Mouse (Mus musculus) heart, postnatal 25 days (tissue): ENCODE results near the gene Hist2h3c2. TPM values are rescaled to one million over a fixed set of nuclear protein-coding genes. Genes with fewer than 3 reads are reported as not detected.
"Not testable (repeated sequence)": the region's sequence is repeated elsewhere in the genome, so short reads cannot be mapped to it uniquely, and the experiment has no call there.

Source experiments
- DNase-seq: peaks from one replicate; pipeline ENCODE4 v3.0.0; 2022; ENCODE audit warnings: low spot score
- intact Hi-C: fragments of 180-260 bp; cut with DNase I; formaldehyde crosslinking; loops from one replicate; pipeline ENCODE4 v1.15.1; 2025
- total RNA-seq, 2 experiments: library from RNA; stranded (reverse); gene quantifications; 2 replicates each; pipeline ENCODE4 v1.2.3; 2021

Gene Hist2h3c2
- total RNA-seq, 2 experiments from 2014 or later = 9.3 to 10.4 TPM

DNA sequence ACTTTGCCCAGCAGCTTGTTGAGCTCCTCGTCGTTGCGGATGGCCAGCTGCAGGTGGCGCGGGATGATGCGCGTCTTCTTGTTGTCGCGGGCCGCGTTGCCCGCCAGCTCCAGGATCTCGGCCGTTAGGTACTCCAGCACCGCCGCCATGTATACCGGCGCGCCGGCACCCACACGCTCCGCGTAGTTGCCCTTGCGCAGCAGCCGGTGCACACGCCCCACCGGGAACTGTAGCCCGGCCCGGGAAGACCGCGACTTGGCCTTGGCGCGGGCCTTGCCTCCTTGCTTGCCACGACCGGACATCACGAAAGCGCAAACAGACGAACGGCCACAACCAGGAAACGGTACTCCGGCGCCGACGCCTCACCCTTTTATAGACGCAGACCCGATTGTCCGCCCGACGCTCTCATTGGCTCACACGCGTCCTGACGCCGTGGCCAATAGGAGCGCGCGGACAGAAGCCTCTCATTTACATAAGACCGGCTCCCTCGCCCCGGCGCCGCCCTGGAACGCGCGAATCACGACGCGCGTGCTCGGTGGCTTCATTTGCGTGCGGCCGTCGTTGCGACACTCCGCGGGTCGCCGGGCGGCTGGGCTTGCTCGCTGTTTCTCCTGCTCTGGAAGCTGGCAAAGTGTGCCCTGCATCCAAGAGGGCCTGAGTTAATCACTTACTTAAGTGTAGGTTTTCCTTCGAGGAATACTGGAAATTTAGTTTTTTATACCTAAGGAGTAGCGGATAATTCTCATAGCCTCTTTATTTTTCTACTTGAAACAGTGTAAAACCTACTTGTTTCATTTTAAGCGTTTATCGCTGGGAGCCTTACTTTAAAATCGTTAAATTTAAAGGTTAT is 1.2 kb upstream of the Hist2h3c2 start, which contains the start of gene Hist2h2aa2:
Hist2h2aa2 (minus strand) TSS at position 328 of the 850 bp plus-strand sequence.
- intact Hi-C loops = loop anchor here (2.0 kb wide), 1 partner anchor 23 kb away; the partner anchor contains the start of gene Hist2h4
- DNase-seq = peak; percentile 94

DNA sequence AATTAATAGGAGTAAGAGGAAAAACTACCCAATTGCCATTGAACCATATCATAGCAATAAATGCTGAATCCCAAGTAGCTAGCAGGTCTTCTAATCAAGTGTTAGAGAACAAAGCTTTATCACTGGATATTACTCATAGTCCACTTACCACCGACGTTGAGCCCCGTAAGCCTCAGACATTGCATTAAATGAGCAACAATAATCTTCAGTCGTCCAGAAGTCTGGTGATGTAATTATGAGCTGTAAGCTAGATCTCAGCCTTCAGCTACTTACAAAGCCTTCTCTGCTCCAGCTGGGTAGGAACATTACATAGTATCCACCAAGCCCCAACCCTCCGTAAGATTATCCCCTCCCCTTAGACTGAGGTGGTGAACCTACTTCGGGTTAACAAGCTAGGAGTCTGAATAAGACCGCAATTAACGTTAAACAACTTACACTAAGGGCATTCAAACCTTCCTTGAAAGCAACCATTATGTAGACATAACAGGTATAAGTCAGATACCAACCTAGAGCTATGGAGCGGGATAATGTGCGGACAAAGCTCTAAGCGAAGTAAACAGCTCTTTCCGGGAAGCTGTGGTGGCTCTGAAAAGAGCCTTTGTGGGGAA is 919 bp downstream of the Hist2h3c2 start:
- intact Hi-C loops = no loop called here

DNA sequence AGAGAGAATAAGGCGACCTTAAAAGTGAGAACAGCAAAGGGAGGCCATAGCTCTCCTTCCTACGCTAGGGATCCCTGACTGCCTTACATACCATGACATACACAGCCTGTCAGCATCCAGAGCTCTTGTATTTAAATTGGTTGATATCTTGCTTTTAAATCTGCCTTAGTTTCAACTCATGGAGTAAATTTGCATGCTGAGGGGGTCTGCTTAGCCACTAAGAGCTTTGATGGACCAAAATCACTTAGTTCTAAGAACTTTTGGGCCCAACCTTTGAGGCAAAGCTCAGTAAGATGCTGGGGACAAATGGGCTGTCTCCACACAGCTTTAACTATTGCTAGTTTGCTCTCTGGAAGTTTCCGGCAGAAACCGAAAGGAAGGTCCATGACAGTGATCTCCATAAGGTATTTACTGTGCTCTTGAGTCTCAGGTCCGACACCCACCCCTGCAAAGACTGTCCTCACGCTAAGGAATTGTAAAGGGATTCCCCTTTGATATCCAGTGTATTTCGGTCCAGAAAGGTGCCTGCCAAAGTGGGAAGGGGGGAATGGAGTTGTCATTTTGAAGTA is 1.5 kb downstream of the Hist2h3c2 start:
- no peak for DNase-seq
- intact Hi-C loops = no loop called here

More for the DNA sequence above, 919 bp downstream of the Hist2h3c2 start:
- no peak for DNase-seq

DNA sequence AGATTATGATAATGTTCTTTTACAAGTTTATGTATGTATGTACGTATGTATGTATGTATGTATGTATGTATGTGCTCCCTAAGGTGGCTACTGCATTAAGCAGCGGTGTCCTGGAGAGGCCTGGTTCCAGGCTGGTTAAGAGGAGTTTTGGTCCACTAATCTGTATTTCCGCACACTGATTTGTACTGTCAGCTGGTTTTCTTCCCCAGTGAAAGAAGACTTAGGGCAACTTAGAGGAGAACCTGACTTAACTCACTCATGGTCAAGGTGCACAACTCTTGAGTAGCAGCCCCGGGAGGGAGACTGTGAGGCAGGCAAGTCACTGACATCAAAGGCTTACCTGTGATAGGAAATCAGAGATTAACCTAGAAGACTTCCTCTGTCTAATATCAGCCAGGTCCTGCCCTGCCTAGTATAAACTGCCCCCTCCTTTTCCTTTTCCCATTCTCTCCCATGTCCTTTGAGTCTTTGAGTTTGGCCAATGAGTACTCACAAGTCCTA is 2.0 kb downstream of the Hist2h3c2 start:
- intact Hi-C loops = no loop called here
- DNase-seq = no peak

DNA sequence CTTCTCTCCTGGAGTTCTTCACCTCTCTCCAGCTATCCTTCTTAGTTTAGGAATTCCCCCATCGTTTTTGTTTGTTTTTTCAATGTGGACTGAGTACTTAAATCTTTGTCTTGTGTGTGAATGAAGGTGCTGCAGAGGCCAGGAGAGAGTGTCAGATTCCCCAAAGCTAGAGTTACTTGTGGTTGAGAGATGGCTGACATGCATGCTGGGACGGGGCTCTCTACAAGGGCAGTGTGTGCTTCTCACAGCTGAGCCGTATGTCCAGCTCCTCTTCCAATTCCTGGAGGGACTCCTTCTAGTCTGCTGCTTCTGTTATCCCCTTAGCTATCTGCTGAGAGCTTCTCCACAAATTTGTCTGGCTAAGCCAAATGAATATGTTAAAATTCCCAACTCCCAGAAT is 3.1 kb downstream of the Hist2h3c2 start:
- intact Hi-C loops = no loop called here
- DNase-seq = no peak

DNA sequence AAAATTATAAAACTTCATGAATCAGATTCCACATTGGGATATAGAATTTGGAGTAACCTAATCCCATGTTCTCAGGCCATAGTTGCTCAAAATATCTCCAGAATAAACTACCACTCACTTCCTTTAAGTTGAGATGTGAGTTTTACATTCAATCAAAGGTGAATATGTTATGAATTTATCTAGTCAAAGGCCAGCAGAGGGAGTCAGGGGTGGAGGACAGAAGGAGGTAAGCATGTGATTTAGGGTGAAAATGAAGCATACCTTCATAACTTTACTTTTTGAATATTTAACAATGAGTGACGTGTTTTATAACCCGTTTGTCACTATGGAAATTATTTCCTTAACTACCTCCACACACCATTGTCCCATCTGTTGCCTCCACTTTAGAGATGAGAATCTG is 4.0 kb downstream of the Hist2h3c2 start:
- intact Hi-C loops = no loop called here
- no peak for DNase-seq

DNA sequence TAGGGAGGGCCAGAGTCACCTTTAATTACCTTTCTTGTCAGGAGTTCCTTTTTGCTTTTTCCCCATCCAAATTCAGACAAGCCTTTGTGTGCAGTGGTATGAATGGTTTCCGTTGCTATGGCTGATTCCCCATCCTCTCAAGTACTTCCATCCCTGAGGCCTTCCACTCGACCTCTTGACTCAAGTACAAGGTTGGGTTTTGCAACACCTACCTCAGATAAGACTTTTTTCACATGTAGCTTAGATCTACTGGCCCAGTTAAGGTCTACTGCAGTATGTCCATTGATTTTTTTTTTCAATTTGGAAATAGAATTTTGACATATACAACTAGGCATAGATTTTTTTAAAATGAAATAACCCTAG is 7.2 kb downstream of the Hist2h3c2 start:
- DNase-seq = no peak
- intact Hi-C loops = no loop called here

DNA sequence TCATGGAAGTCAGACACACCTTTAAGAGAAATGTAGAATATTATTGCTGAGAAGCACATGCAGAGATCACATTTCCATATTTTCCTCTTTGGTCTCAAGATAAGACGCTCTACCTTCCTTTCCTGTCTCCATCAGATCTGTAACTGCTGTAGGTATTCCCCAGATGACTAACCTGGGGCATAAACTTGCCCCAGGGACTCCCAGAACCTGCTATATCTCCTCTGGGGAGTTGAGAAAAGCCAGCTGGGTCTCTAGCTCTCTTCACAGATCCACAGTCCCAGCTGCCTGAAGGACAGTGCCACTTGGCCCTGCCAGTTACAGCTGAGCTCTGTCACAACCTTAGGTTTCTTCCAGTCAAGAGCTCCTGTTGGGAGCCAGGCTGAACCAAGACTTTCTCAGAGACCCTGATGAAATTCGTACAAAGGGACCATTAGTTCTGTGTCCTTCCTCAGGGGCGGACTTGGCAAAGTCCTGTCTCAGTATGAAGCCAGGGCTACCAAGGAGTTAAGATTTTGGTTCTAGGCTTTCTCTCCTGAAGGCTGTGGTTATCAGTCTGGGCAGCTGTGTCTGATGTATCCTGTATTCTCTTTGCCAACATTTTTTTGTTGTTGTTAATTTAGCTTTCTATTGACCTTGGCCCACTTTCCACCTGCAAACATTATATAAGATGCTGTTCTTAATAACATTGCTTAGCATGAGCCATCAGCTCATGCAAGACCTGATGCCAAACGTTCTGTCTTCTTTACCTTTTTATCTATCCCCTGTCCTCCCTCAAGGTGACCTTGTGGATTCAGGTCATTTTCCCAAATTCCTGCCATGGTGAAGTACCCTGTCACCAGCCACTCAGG is 7.8 kb downstream of the Hist2h3c2 start:
- intact Hi-C loops = no loop called here
- DNase-seq = no peak

DNA sequence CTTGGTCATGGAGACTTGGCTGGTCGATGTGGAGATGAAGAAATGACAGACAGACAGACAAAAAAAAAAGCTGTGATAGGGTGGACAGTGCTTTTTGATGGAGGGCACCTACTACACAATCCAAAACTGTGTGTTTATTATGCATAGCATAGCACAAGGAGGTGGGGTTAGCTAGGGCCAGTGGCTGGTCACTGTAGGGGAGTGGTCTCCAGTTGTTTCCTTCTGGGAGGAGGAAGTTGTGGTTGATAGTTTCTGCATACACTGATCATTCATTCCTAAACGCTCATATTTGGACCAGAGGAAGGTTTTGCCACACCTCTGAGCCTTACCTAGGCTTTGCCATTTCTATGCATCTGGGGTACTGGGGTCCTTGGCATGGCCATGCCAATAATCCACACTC is 8.5 kb downstream of the Hist2h3c2 start:
- intact Hi-C loops = no loop called here
- DNase-seq = no peak

DNA sequence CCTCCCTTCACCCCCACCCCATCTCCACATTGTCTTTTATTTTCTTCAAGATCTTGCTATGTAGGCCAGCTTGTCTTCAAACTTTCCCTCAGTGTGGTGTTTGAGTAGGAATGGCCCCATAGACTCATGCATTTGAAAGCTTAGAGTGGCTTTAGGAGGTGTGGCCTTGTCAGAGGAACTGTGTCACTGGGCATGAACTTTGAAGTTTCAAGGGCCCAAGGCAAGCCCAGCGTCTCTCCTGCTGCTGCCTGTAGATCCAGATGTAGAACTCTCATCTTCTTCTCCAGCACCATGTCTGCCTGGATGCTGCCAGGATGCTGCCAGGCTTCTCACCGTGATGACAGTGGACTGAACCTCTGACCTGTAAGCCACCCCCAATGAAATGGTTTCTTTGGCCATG is 10.1 kb downstream of the Hist2h3c2 start:
- no peak for DNase-seq
- intact Hi-C loops = no loop called here

DNA sequence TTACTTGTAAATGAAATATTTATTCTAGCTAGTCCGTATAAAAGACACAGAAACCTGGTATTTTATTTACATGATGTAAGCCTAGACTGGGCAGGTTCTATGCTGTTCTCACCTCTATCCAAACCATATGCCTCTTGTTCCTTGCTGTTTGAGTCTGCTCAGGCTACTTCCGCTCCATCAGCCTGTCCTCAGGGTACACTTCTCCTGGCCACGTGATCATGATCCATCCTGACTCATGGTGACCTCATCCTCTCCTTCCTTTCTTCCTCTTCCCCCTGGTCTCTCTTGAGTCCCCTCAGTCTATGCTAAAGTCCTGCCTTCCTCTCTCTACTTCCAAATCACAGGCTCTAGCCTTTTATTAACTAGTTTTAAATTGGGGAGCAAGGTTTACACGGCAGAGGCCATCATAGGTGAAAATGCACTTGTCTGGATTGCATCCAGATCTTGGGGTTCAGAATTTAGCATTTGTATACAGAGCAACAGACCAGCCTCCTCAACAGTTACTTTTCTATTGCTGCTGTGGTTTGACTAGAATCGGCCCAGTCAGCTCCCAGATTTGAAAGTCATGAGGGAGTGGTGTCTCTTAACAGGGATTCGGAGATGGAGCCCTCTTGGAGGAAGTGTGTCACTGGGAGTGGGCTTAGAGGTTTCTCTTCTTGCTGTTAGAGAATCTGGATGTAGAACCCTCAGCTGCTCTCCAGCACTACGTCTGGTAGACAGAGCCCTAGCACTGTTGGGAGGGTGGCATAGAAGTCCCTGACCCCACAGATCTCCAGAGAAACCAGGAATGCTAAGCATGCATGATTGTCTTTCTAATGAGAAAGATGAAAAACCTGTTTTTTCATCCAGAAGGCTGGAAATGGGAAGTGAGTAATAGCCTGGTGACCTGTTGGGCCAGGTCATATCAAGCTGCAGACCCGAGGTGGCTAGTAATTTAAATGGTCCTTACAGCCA is 12.0 kb downstream of the Hist2h3c2 start:
- intact Hi-C loops = no loop called here
- no peak for DNase-seq

DNA sequence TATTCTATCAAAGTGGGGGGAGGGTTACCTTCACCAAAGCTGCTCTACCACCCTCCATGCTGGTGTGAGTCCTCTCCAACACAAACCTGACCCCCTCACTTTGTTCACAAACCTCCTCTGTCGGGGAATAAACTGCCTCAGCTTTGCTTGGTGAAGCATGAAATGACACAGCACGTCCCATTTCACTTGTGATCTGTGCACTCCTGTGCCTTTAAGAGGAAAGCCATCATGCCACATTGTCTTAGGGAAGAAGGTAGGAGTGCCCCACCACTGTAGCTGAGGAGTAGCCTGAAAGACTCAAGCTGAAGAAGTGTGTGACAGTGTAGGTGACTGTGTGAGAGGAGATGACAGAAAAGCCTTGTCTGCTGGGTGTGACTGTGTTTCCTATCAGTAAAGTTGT is 13.5 kb downstream of the Hist2h3c2 start:
- intact Hi-C loops = no loop called here
- no peak for DNase-seq

DNA sequence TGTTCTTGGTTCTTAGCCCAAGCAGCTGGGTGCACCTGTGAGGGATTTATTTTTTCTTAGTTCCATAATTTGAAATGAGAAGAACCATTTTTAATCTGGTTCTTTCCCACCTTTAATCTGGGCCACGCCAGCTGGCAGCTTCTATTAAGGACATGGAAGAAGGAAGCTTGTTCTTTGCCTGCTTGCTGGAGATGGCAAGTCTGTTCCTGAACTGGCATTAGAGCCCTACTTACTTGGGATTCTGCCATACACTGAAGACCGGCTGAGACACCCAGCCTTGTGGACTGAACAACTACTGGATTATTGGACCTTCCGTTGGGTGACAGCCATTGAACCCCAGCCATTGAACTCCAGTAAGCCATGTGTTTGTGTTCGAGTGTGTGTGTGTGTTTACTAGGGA is 16.2 kb downstream of the Hist2h3c2 start:
- intact Hi-C loops = no loop called here
- DNase-seq = no peak

DNA sequence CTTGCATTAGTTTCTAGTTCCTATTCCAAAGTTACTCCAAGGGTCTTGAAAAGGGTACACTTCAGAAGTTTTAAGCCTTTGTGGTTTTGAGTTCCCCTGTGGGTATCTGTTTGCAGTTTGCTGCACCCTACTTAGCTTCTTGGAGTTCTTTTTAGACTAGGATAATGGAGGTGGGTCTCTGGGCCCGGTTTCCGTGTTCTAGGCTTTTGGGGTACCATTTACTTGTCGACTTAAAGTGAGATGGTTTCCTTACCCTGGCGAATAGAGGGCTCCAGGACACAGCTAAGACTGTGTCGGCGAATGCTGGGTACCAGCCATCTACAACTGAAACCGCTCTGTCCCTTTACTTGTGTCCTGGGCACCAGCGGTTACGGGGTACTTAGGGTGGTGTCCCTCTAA is 17.3 kb downstream of the Hist2h3c2 start:
- intact Hi-C loops = loop anchor here (2.0 kb wide), 1 partner anchor 47 kb away; the partner anchor contains the start of genes Hist2h2bb and Hist2h3b
- DNase-seq = no peak

DNA sequence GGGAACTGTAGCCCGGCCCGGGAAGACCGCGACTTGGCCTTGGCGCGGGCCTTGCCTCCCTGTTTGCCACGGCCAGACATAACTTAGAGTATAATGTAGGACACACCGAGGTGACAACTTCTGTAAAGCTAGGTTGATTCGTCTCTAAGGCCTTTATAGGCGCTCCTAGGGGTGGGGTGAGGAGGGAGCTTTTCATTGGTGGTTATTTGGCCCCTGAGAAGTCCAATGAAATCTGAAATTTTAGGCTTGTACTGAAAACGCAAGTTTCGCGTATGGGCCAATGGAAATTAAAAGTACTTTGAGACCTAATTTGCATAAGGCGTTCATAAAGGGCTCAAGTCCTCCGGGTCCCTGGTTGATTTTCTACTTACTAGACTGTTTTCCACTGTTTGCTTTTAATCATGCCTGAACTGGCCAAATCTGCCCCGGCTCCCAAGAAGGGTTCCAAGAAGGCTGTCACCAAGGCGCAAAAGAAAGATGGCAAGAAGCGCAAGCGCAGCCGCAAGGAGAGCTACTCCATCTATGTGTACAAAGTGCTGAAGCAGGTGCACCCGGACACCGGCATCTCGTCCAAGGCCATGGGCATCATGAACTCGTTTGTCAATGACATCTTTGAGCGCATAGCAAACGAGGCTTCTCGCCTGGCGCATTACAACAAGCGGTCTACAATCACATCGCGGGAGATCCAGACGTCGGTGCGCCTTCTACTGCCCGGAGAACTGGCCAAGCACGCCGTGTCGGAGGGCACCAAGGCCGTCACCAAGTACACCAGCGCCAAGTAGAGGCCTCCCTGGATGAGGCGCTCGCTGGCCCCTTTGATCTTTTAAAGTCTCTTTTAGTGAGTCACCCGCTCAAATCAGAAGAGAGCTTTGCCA is 17.9 kb downstream of the Hist2h3c2 start, which contains the start of the genes Hist2h2ac and Hist2h2be:
Hist2h2ac (minus strand) TSS at position 116 of the 875 bp plus-strand sequence.
Hist2h2be (plus strand) TSS at position 355 of the 875 bp plus-strand sequence.
- intact Hi-C loops = loop anchor here (2.0 kb wide), 1 partner anchor 48 kb away; the partner anchor contains the start of genes Hist2h2bb and Hist2h3b
- DNase-seq = peak; percentile 83

DNA sequence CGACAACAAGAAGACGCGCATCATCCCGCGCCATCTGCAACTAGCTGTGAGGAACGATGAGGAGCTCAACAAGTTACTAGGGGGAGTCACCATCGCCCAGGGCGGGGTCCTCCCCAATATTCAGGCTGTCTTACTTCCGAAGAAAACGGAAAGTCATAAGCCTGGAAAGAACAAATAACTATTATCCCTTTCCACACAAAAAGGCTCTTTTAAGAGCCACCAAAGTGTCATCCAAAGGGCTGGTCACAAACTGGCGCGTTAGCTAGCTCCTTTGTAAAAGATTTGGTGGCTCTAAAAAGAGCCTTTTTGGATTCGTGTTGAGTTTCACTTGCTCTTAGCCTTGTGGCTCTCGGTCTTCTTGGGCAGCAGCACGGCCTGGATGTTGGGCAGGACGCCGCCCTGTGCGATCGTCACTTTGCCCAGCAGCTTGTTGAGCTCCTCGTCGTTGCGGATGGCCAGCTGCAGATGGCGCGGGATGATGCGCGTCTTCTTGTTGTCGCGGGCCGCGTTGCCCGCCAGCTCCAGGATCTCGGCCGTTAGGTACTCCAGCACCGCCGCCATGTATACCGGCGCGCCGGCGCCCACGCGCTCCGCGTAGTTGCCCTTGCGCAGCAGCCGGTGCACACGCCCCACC is 18.7 kb downstream of the Hist2h3c2 start:
- DNase-seq = not testable (repeated sequence)
- intact Hi-C loops = loop anchor here (2.0 kb wide), 1 partner anchor 49 kb away; the partner anchor contains the start of genes Hist2h2bb and Hist2h3b

DNA sequence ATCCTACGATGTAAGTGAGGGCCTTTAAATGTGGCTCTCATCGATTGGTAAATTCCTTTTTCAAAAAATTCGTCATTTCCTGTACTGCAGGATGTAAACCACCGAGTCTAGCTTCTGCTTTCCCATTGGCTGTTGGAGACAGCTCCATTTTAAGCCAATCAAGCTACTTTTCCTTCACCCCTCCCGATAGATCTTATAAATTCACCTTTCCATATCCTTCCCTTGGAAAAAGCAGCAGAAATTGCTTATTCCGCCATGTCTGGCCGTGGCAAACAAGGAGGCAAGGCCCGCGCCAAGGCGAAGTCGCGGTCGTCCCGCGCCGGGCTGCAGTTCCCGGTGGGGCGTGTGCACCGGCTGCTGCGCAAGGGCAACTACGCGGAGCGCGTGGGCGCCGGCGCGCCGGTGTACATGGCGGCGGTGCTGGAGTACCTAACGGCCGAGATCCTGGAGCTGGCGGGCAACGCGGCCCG is 19.2 kb downstream of the Hist2h3c2 start, which contains the start of the genes Bola1 and Hist2h2ab:
Bola1 (minus strand) TSS at position 49 of the 470 bp plus-strand sequence.
Hist2h2ab (plus strand) TSS at position 205 of the 470 bp plus-strand sequence.
- intact Hi-C loops = loop anchor here (2.0 kb wide), 2 partner anchors 49 kb away; partner anchors contain the start of genes Hist2h2bb and Hist2h3b
- DNase-seq = peak; percentile 61
